Mouse (Mus musculus): ENCODE results near the gene Serhl. TPM values are rescaled to one million over a fixed set of nuclear protein-coding genes. Genes with fewer than 3 reads are reported as not detected.
A peak's percentile ranks its signal among the peaks of the same experiment; 100 is the strongest.

Gene Serhl
- polyA plus RNA-seq, 1 experiment from 2014 or later: 71.0 TPM

DNA sequence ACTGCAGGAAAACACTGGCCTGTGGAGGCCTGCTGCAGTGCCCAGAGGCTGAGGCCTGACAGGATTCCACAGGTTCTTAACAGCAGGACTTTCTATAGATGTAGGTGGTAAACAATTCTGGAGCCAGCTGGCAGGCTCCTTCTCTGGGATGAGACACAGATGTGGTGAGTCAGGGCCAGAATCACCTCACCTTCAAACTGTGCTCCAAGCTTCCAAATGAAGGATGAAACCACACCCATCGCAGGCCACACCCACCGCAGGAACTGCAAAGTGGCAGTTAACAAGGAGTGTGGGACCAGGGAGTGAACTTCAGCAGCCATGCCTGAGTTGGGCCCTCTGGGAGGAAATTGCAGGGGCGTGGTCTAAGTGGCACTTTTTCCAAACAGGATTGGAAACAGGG lies 1.6 kb downstream of the Serhl start:
- no peaks in the 10 kb centered on the region for H3K36me3 ChIP-seq (ENCODE audit: control insufficient read depth, insufficient read depth, low read length)
- H3K27ac ChIP-seq (ENCODE audit: low read length): no peak overlapping the region
- WGBS: 47% methylated on average over 3 of the region's 3 CpGs
- no peak overlapping the region for H3K4me2 ChIP-seq (ENCODE audit: low read depth, low read length)
- no peak overlapping the region for H3K4me3 ChIP-seq (ENCODE audit: low read length)
- no peaks in the 10 kb centered on the region for H3K9me3 ChIP-seq (ENCODE audit: control insufficient read depth, low read length)
- peak; percentile 56 for ATAC-seq
- no peaks in the 10 kb centered on the region for H3K27me3 ChIP-seq (replicated peaks; ENCODE audit: control insufficient read depth, insufficient read depth, low read length)
- H3K4me1 ChIP-seq (ENCODE audit: control insufficient read depth, insufficient read depth, low read length): peaks cover 14% of the 10 kb centered on the region
- H3K9ac ChIP-seq (ENCODE audit: low read depth, low read length): no peak overlapping the region

DNA sequence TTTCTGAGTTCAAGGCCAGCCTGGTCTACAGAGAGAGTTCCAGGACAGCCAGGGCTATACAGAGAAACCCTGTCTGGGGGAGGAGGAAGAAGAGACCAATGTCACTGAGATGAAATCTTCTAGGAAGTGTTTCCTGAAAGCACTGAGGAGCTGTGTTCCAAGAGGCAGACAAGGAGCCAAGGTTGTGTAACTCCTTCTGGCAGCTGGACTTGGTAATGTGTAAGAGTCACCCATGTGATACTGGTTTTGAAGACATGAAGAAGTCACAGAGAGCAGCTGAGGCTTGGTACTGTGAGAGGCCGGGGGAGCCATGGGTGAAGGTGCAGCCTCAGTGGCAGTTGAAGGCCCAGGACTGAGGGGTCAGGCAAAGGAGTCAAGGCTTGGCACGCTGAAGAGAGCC lies 4.4 kb downstream of the Serhl start:
- no peaks in the 10 kb centered on the region for H3K9me3 ChIP-seq (ENCODE audit: control insufficient read depth, low read length)
- no peak overlapping the region for H3K4me2 ChIP-seq (ENCODE audit: low read depth, low read length)
- ATAC-seq: no peak
- WGBS: 78% methylated on average over 2 of the region's 2 CpGs
- peaks cover 10% of the 10 kb centered on the region for H3K4me1 ChIP-seq (ENCODE audit: control insufficient read depth, insufficient read depth, low read length)
- no peak overlapping the region for H3K4me3 ChIP-seq (ENCODE audit: low read length)
- H3K9ac ChIP-seq (ENCODE audit: low read depth, low read length): no peak overlapping the region
- no peak overlapping the region for H3K27ac ChIP-seq (ENCODE audit: low read length)
- H3K27me3 ChIP-seq (replicated peaks; ENCODE audit: control insufficient read depth, insufficient read depth, low read length): no peaks in the 10 kb centered on the region
- H3K36me3 ChIP-seq (ENCODE audit: control insufficient read depth, insufficient read depth, low read length): no peaks in the 10 kb centered on the region

DNA sequence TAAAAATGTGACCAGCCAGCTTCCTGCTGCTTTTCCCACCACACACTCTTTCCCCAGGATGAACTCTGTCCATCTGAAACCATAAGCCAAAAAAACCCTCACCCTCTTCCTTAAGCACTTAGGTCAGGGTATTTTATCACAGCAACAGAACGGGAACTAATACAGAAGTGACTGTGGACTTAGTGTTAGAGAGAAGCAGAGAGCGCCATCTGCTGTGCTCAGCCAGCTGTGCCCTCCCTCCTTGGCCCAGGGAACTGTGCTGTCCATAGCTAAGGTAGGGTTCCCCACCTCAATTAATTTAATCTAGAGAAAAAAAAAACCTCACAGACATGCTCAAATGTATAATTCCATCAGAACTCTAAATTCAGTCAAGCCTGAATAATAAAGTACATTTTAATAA lies 6.6 kb downstream of the Serhl start:
- Histone ChIP-seq H3K27ac (ENCODE audit: low read length) (no peak overlapping the region), H3K4me1 (ENCODE audit: control insufficient read depth, insufficient read depth, low read length) (peaks cover 11% of the 10 kb centered on the region), H3K9ac (ENCODE audit: low read depth, low read length) (no peak overlapping the region), H3K4me2 (ENCODE audit: low read depth, low read length) (no peak overlapping the region), H3K36me3 (ENCODE audit: control insufficient read depth, insufficient read depth, low read length) (no peaks in the 10 kb centered on the region), H3K9me3 (ENCODE audit: control insufficient read depth, low read length) (no peaks in the 10 kb centered on the region), H3K4me3 (ENCODE audit: low read length) (no peak overlapping the region), H3K27me3 (replicated peaks; ENCODE audit: control insufficient read depth, insufficient read depth, low read length) (no peaks in the 10 kb centered on the region)
- WGBS: 42% methylated on average over 2 of the region's 2 CpGs
- no peak for ATAC-seq

DNA sequence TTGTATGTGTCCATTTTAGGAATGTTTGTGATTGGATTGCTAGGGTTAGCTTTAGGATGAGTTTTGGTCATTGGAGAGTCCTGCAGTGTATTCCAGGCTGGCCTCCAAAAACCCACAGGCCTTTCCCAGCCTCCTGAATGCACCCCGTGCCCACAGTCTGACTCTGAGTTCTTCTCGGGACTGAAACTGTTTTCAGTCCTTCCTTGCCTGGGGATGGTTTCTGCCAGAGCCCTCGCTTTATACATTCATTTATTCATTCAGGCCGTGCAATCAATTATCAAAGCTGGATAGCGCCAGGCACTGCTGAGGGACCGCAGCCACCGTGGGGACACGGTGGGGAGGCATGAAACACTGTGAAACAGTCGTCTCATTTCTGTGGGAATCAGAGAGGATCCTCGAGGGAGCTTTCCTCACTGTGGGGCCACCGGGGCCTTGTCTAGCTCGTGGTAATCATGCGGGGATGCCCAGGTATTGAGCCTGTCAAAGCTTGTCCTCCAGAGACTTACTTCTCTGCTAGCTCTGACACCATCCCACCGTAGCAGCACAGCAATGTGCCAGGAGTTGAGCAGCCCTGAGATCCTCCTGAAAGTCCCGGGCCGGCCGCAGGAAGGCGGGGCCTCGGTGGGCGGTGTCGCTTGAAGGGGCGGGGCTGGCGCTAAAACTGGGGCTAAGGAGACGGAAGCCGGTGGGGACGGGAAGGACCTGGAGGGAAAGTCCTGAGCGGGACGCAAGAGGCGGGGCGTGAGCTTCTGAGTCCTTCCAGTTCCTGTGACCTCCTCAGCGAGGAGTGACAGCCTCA lies 10.4 kb downstream of the Serhl start:
- H3K9ac ChIP-seq (ENCODE audit: low read depth, low read length): peak overlapping the region; percentile 86
- H3K27ac ChIP-seq (ENCODE audit: low read length): peak overlapping the region; percentile 52; the same call in 1 of the 2 replicates
- 3% methylated on average over 31 of the region's 31 CpGs for WGBS

DNA sequence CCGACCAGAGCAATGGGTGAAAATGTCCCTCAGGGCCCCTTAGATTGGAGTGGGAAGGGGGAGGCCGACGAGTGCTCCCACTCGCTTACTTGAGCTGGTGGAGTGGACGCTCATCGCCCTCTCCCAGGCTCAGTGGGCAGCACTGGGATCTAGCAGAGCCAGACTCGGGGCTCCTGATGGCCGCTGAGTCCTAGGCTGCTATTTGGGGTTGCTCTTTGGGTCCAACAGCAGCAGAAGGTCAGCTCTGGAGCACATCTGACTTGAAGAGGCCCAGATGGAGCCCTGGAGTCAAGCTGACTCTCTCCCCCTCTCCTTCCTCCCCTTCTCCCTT lies 11.0 kb downstream of the Serhl start:
- Histone ChIP-seq H3K36me3 (ENCODE audit: control insufficient read depth, insufficient read depth, low read length) (no peaks in the 10 kb centered on the region), H3K4me3 (ENCODE audit: low read length) (peak overlapping the region; percentile 70), H3K27me3 (replicated peaks; ENCODE audit: control insufficient read depth, insufficient read depth, low read length) (no peaks in the 10 kb centered on the region), H3K9me3 (ENCODE audit: control insufficient read depth, low read length) (no peaks in the 10 kb centered on the region), H3K9ac (ENCODE audit: low read depth, low read length) (peak overlapping the region; percentile 86), H3K4me1 (ENCODE audit: control insufficient read depth, insufficient read depth, low read length) (peaks cover 10% of the 10 kb centered on the region), H3K27ac (ENCODE audit: low read length) (peak overlapping the region; percentile 52; the same call in 1 of the 2 replicates), H3K4me2 (ENCODE audit: low read depth, low read length) (peak overlapping the region; percentile 90)
- no peak for ATAC-seq
- under 1% methylated on average over 8 of the region's 8 CpGs for WGBS

More for the DNA sequence above, 10.4 kb downstream of the Serhl start:
- Histone ChIP-seq H3K4me2 (ENCODE audit: low read depth, low read length) (peak overlapping the region; percentile 90), H3K36me3 (ENCODE audit: control insufficient read depth, insufficient read depth, low read length) (no peaks in the 10 kb centered on the region), H3K27me3 (replicated peaks; ENCODE audit: control insufficient read depth, insufficient read depth, low read length) (no peaks in the 10 kb centered on the region), H3K9me3 (ENCODE audit: control insufficient read depth, low read length) (no peaks in the 10 kb centered on the region), H3K4me1 (ENCODE audit: control insufficient read depth, insufficient read depth, low read length) (peaks cover 10% of the 10 kb centered on the region), H3K4me3 (ENCODE audit: low read length) (peak overlapping the region; percentile 70)
- peak; percentile 95 for ATAC-seq

DNA sequence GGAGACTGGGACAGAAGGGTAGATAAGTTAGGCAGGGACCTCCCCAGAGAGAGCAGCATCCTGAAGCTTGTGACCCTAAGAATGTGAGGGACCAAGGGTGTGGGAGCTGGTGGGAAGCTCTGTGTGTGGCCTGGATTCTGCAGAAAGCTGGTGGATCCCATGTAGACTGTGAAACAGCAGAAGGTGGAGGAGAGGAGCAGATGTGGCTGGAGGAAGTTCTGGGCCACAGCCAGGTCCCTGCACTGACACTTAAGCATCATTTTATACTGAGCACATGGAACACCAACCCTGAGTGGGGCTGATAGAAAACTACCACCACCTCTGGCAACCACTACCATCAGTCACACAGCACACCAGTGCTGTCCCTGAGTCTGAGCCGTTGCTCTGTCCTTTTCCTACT lies 13.8 kb downstream of the Serhl start:
- Histone ChIP-seq H3K36me3 (ENCODE audit: control insufficient read depth, insufficient read depth, low read length) (no peaks in the 10 kb centered on the region), H3K9me3 (ENCODE audit: control insufficient read depth, low read length) (no peaks in the 10 kb centered on the region), H3K9ac (ENCODE audit: low read depth, low read length) (no peak overlapping the region), H3K4me3 (ENCODE audit: low read length) (no peak overlapping the region), H3K27ac (ENCODE audit: low read length) (no peak overlapping the region), H3K4me2 (ENCODE audit: low read depth, low read length) (no peak overlapping the region), H3K4me1 (ENCODE audit: control insufficient read depth, insufficient read depth, low read length) (peaks cover 16% of the 10 kb centered on the region), H3K27me3 (replicated peaks; ENCODE audit: control insufficient read depth, insufficient read depth, low read length) (no peaks in the 10 kb centered on the region)
- no peak for ATAC-seq
- 68% methylated on average over 1 of the region's 1 CpGs for WGBS

DNA sequence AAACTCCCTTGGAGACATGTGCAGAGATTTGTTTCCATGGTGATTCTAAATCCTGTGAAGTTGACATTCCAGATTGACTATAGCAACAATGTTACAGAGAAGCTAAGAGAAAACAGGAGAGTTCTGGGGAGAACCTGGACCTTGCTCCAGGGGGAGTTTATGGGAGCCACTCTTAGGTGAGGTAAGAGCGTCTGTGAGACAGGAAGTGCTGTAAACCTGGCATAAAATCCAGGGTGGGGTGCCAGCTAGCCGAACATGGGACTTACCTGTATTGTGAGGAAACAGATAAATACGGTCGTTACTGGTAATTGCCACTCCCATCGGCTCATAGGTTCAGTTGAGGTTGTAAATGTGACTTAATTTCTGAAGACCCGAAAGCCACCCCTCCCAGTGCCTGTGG lies 17.1 kb downstream of the Serhl start:
- H3K4me3 ChIP-seq (ENCODE audit: low read length): no peak overlapping the region
- no peak overlapping the region for H3K9ac ChIP-seq (ENCODE audit: low read depth, low read length)
- H3K4me1 ChIP-seq (ENCODE audit: control insufficient read depth, insufficient read depth, low read length): peaks cover 6% of the 10 kb centered on the region
- 47% methylated on average over 6 of the region's 6 CpGs for WGBS
- H3K36me3 ChIP-seq (ENCODE audit: control insufficient read depth, insufficient read depth, low read length): no peaks in the 10 kb centered on the region
- ATAC-seq: peak; percentile 81
- no peak overlapping the region for H3K4me2 ChIP-seq (ENCODE audit: low read depth, low read length)
- no peaks in the 10 kb centered on the region for H3K9me3 ChIP-seq (ENCODE audit: control insufficient read depth, low read length)
- no peaks in the 10 kb centered on the region for H3K27me3 ChIP-seq (replicated peaks; ENCODE audit: control insufficient read depth, insufficient read depth, low read length)
- H3K27ac ChIP-seq (ENCODE audit: low read length): no peak overlapping the region

DNA sequence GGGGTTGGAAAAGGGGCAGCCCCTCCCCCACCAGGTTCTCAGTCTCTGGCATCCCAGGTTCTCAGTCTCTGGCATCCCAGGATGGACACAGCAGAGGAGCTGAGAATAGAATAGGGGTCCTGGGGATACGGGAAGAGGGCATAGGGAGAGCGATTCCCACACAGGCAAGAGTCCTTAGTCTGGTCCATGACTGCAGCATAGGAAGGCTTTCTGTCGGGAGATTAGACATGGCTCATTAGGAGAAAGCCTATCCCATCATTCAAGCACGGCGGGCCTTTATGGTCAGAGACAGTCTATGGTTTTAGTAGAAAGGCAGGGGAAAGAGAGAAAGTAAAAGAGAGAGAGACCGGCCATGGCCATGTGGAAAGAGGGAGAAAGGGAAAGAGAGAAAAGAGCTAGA lies 18.5 kb downstream of the Serhl start:
- Histone ChIP-seq H3K4me2 (ENCODE audit: low read depth, low read length) (no peak overlapping the region), H3K4me3 (ENCODE audit: low read length) (no peak overlapping the region), H3K9ac (ENCODE audit: low read depth, low read length) (no peak overlapping the region), H3K27me3 (replicated peaks; ENCODE audit: control insufficient read depth, insufficient read depth, low read length) (no peaks in the 10 kb centered on the region), H3K9me3 (ENCODE audit: control insufficient read depth, low read length) (no peaks in the 10 kb centered on the region), H3K27ac (ENCODE audit: low read length) (no peak overlapping the region), H3K36me3 (ENCODE audit: control insufficient read depth, insufficient read depth, low read length) (no peaks in the 10 kb centered on the region), H3K4me1 (ENCODE audit: control insufficient read depth, insufficient read depth, low read length) (peaks cover 6% of the 10 kb centered on the region)
- no peak for ATAC-seq
- 62% methylated on average over 6 of the region's 6 CpGs for WGBS

DNA sequence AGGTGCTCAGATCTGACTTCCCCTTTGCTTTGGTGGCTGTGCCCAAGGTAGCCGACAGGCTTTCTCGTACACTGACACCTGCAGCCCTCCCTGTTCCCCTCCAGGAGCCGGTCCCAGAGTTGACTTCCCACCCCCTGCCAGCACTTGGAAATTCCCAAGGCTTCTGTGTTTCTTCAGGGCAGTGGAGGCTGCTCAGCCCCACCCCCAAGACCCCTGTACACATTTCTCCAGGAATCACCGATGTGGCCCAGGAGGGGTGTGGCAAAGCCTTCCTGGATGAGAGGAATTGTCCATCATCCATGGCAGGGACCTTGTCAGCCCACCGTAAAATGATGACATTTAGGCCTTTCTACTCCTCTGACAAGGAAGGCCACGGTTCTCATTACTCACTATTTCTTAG lies 22.0 kb downstream of the Serhl start:
- H3K9ac ChIP-seq (ENCODE audit: low read depth, low read length): no peak overlapping the region
- no peak overlapping the region for H3K27ac ChIP-seq (ENCODE audit: low read length)
- WGBS: 55% methylated on average over 6 of the region's 6 CpGs
- no peak overlapping the region for H3K4me3 ChIP-seq (ENCODE audit: low read length)
- no peaks in the 10 kb centered on the region for H3K9me3 ChIP-seq (ENCODE audit: control insufficient read depth, low read length)
- H3K4me1 ChIP-seq (ENCODE audit: control insufficient read depth, insufficient read depth, low read length): peaks cover 5% of the 10 kb centered on the region
- H3K27me3 ChIP-seq (replicated peaks; ENCODE audit: control insufficient read depth, insufficient read depth, low read length): no peaks in the 10 kb centered on the region
- 0 out of 2 replicates have a peak, but pooled peaks cover 3% of the 10 kb centered on the region for H3K36me3 ChIP-seq (ENCODE audit: control insufficient read depth, insufficient read depth, low read length)
- ATAC-seq: no peak
- no peak overlapping the region for H3K4me2 ChIP-seq (ENCODE audit: low read depth, low read length)

DNA sequence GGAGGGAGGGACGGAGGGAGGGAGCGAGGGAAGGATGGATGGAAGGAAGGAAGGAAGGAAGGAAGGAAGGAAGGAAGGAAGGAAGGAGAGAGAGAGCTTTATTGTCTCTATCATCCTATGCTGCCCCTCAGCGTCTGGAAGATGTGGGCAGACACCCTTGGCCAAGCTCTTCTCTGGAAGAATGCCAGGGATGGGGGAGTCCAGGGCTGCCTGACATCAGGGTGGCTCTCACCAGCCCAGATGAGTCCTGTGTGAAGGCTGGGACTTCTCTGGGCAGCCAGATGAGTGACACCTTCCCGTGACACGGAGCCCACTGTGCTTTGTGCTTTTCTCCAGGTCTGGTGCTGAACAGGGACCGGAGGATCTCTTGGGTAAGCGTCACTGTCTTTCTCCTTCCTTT lies 22.6 kb downstream of the Serhl start:
- no peak overlapping the region for H3K4me2 ChIP-seq (ENCODE audit: low read depth, low read length)
- no peak overlapping the region for H3K27ac ChIP-seq (ENCODE audit: low read length)
- WGBS: 90% methylated on average over 7 of the region's 7 CpGs
- H3K27me3 ChIP-seq (replicated peaks; ENCODE audit: control insufficient read depth, insufficient read depth, low read length): no peaks in the 10 kb centered on the region
- peaks cover 7% of the 10 kb centered on the region; the same call in 1 of the 2 replicates for H3K36me3 ChIP-seq (ENCODE audit: control insufficient read depth, insufficient read depth, low read length)
- peaks cover 3% of the 10 kb centered on the region for H3K4me1 ChIP-seq (ENCODE audit: control insufficient read depth, insufficient read depth, low read length)
- ATAC-seq: no peak
- no peak overlapping the region for H3K9ac ChIP-seq (ENCODE audit: low read depth, low read length)
- no peaks in the 10 kb centered on the region for H3K9me3 ChIP-seq (ENCODE audit: control insufficient read depth, low read length)
- no peak overlapping the region for H3K4me3 ChIP-seq (ENCODE audit: low read length)

All from intestine, embryonic 16.5 days (tissue).